Mouse (Mus musculus) ES-Bruce4 (cell line): Measurements from ENCODE around the gene Nfkbib.

ENCODE experiments used
- CTCF ChIP-seq: IDR thresholded peaks from one replicate; pipeline ENCODE4 v1.8.1; 2011; ENCODE audit warnings: low read depth, low read length
- POLR2A ChIP-seq: IDR thresholded peaks from one replicate; pipeline ENCODE4 v1.8.1; 2011; ENCODE audit warnings: low read length; ENCODE audit not compliant: insufficient read depth

DNA sequence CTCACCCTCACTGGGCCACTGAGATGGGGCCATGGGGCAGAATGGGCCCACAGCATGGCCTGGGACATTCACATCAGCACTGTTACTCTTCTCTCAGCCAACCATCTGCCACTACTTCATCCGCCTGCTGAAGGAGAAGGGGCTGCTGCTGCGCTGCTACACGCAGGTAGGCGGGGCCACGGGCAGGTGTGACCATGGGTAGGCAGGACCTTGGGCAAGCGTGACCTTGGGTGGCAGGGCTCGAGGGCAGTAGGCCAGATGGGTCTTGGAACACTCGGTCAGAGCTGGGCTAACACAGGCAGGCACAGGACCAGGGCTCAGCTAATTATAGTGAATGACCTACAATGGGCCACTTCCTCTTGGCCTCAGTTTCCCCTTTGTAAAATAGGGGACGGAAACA, 11.5 kb upstream of the Nfkbib start:
- TF ChIP-seq CTCF (no peak), POLR2A (no peak)
